Mouse (Mus musculus) ES-E14 (cell line): ENCODE measurements around the gene Atp2b4.

Source experiments
- MAFK ChIP-seq: IDR thresholded peaks from 2 replicates; pipeline ENCODE4 v1.6.1; 2014; ENCODE audit warnings: mild to moderate bottlenecking, low read depth, low read length, inconsistent platforms; ENCODE audit not compliant: insufficient read depth
- ZC3H11A ChIP-seq: IDR thresholded peaks from 2 replicates; pipeline ENCODE4 v1.6.1; 2012; ENCODE audit warnings: low read depth, mild to moderate bottlenecking, inconsistent platforms, low read length, borderline replicate concordance

- TF ChIP-seq MAFK (no peak), ZC3H11A (no peak)
Measured at GRCm38 (mm10) chr1:133718296-133718695, 82.5 kb downstream of the Atp2b4 start.
